Mouse (Mus musculus) ES-Bruce4 (cell line): ENCODE measurements at regions not wholly inside any gene's neighbourhood (a gene's known extent, or its start where the extent isn't known, plus 50 kb on each side); places are given as distances from the start of the nearest gene placed in this dataset.

Experiments used
- CTCF ChIP-seq: IDR thresholded peaks from one replicate; pipeline ENCODE4 v1.8.1; 2011; ENCODE audit warnings: low read depth, low read length
- EP300 ChIP-seq: IDR thresholded peaks from 2 replicates; pipeline ENCODE4 v1.6.1; 2011; ENCODE audit warnings: low read depth, low read length; ENCODE audit not compliant: insufficient read depth

DNA sequence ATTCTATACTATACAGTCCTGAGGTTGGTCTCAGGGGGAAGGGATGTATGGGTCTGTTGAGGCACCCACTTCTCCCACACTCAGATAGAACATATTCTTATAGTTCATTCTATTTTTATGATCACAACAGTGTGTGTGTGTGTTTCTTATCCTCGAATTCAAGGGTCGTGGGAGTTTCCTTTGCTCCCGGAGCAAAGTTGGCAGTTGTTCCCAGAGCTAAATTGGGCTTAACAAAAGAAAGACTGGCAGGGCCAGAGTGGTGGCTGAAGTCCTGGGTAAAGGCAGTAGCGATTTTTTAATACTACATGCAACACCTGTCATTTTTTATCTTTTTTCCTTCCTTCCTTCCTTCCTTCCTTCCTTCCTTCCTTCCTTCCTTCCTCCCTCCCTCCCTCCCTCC lies 131.5 kb upstream of the Sp4 start:
- TF ChIP-seq CTCF, result no peak
- TF ChIP-seq EP300, result no peak
